Mouse (Mus musculus): ENCODE measurements around the gene Coq7. TPM values are rescaled to one million over a fixed set of nuclear protein-coding genes. Genes with fewer than 3 reads are reported as not detected.

Gene Coq7
- total and polyA plus RNA-seq, 3 experiments = 59.5 to 66.2 TPM; not detected in 1

- Histone ChIP-seq H3K4me1 (ENCODE audit: control insufficient read depth in 1 of 2, insufficient read depth in 2 of 2, low read length in 2 of 2) (peaks cover 0 to 10% of the 10 kb centered on the region in 2 experiments; a peak in 3 of 4 replicates), H3K79me2 (ENCODE audit: control insufficient read depth, insufficient read depth, low read length, poor library complexity) (peaks cover 16% of the 10 kb centered on the region), H3K27ac (ENCODE audit: control insufficient read depth, low read depth, low read length) (no peak overlapping the region), H3K4me3 (ENCODE audit: control insufficient read depth in 1 of 2, insufficient read depth in 1 of 2, low read depth in 2 of 2, low read length in 2 of 2) (no peak overlapping the region), H3K36me3 (ENCODE audit: control insufficient read depth in 1 of 2, insufficient read depth in 2 of 2, low read length in 2 of 2) (0 out of 4 replicates have a peak, but pooled peaks cover 0 to 2% of the 10 kb centered on the region in 2 experiments), H3K9ac (ENCODE audit: control insufficient read depth, low read depth, low read length, poor library complexity, severe bottlenecking) (no peak overlapping the region), H3K27me3 (ENCODE audit: control insufficient read depth in 1 of 2, insufficient read depth in 2 of 2, low read length in 2 of 2) (no peaks in the 10 kb centered on the region), H3K9me3 (replicated peaks; ENCODE audit: insufficient read depth, low read length) (no peaks in the 10 kb centered on the region)
- TF ChIP-seq ZNF384 (IDR thresholded peaks at IDR 0.05; ENCODE audit: low read depth, low read length) (no peak), UBTF (IDR thresholded peaks at IDR 0.05; ENCODE audit: borderline replicate concordance, insufficient read depth, low read depth, low read length) (no peak), TAL1 (IDR thresholded peaks at IDR 0.05; ENCODE audit: low read length) (no peak), CHD2 (IDR thresholded peaks at IDR 0.05; ENCODE audit: low read length) (no peak), KAT2A (conservative IDR thresholded peaks at IDR 0.05; ENCODE audit: low read depth, low read length) (no peak), ZKSCAN1 (IDR thresholded peaks at IDR 0.05; ENCODE audit: low read depth, low read length) (no peak), POLR2A (IDR thresholded peaks at IDR 0.05; ENCODE audit: control insufficient read depth in 1 of 2, insufficient read depth in 1 of 2, low read depth in 1 of 2, low read length in 2 of 2, poor library complexity in 1 of 2) (no peak), SIN3A (IDR thresholded peaks at IDR 0.05; ENCODE audit: low read length) (no peak), ZC3H11A (IDR thresholded peaks at IDR 0.05; ENCODE audit: low read depth, low read length) (no peak), JUND (IDR thresholded peaks at IDR 0.05; ENCODE audit: low read depth, low read length) (no peak), MAFK (IDR thresholded peaks at IDR 0.05; ENCODE audit: borderline replicate concordance, low read depth, low read length) (no peak), TBP (IDR thresholded peaks at IDR 0.05; ENCODE audit: low read depth, low read length) (no peak), USF2 (IDR thresholded peaks at IDR 0.05; ENCODE audit: borderline replicate concordance in 1 of 2, insufficient read depth in 1 of 2, low read depth in 1 of 2, low read length in 2 of 2) (no peak), RAD21 (IDR thresholded peaks at IDR 0.05; ENCODE audit: low read depth, low read length) (no peak), SMC3 (IDR thresholded peaks at IDR 0.05; ENCODE audit: low read depth, low read length) (no peak), BHLHE40 (IDR thresholded peaks at IDR 0.05; ENCODE audit: borderline replicate concordance, low read depth, low read length) (no peak)
- no peak for DNase-seq (ENCODE audit: low read depth, low spot score)
These were observed 38.1 kb downstream of the Coq7 start for GRCm38 (mm10) chr7:118494892-118495579.

GRCm38 (mm10) chr7:118493892-118494291 lies 39.3 kb downstream of the Coq7 start:
- Histone ChIP-seq H3K4me1 (ENCODE audit: control insufficient read depth in 1 of 2, insufficient read depth in 2 of 2, low read length in 2 of 2) (peaks cover 0 to 10% of the 10 kb centered on the region in 2 experiments), H3K27me3 (ENCODE audit: control insufficient read depth in 1 of 2, insufficient read depth in 2 of 2, low read length in 2 of 2) (no peaks in the 10 kb centered on the region), H3K79me2 (ENCODE audit: control insufficient read depth, insufficient read depth, low read length, poor library complexity) (peaks cover 22% of the 10 kb centered on the region), H3K4me3 (ENCODE audit: control insufficient read depth in 1 of 2, insufficient read depth in 1 of 2, low read depth in 2 of 2, low read length in 2 of 2) (no peak overlapping the region), H3K9me3 (replicated peaks; ENCODE audit: insufficient read depth, low read length) (no peaks in the 10 kb centered on the region), H3K36me3 (ENCODE audit: control insufficient read depth in 1 of 2, insufficient read depth in 2 of 2, low read length in 2 of 2) (peaks cover 0 to 7% of the 10 kb centered on the region in 2 experiments; a peak in 1 of 4 replicates), H3K27ac (ENCODE audit: control insufficient read depth, low read depth, low read length) (no peak overlapping the region), H3K9ac (ENCODE audit: control insufficient read depth, low read depth, low read length, poor library complexity, severe bottlenecking) (no peak overlapping the region)
- no peak for DNase-seq (ENCODE audit: low read depth, low spot score)
- TF ChIP-seq CHD1 (IDR thresholded peaks at IDR 0.05; ENCODE audit: low read depth, low read length) = no peak
- no peak for TF ChIP-seq ZKSCAN1 (IDR thresholded peaks at IDR 0.05; ENCODE audit: low read depth, low read length)
